Mouse (Mus musculus): ENCODE measurements around the gene Vac14. TPM values are rescaled to one million over a fixed set of nuclear protein-coding genes. Genes with fewer than 3 reads are reported as not detected.

The Vac14 gene
- polyA plus RNA-seq, 1 experiment = 56.1 TPM

GRCm38 (mm10) chr8:110749500-110750170 lies 131.2 kb downstream of the Vac14 start:
- no peak for DNase-seq (ENCODE audit: low read depth)

GRCm38 (mm10) chr8:110750269-110750668 lies 131.9 kb downstream of the Vac14 start:
- DNase-seq (ENCODE audit: low read depth) = no peak

GRCm38 (mm10) chr8:110751490-110751889 lies 133.1 kb downstream of the Vac14 start:
- DNase-seq (ENCODE audit: low read depth) = no peak

- DNase-seq (ENCODE audit: low read depth) = no peak
Measured at GRCm38 (mm10) chr8:110754713-110755112, 136.3 kb downstream of the Vac14 start.

GRCm38 (mm10) chr8:110755511-110756170 lies 137.3 kb downstream of the Vac14 start:
- DNase-seq (ENCODE audit: low read depth) = no peak

GRCm38 (mm10) chr8:110756196-110756595 lies 137.8 kb downstream of the Vac14 start:
- no peak for DNase-seq (ENCODE audit: low read depth)

GRCm38 (mm10) chr8:110760280-110760940 lies 142.0 kb downstream of the Vac14 start:
- DNase-seq (ENCODE audit: low read depth) = no peak

GRCm38 (mm10) chr8:110761185-110761584 lies 142.8 kb downstream of the Vac14 start:
- DNase-seq (ENCODE audit: low read depth) = no peak

- DNase-seq (ENCODE audit: low read depth) = no peak
Measured at GRCm38 (mm10) chr8:110761988-110762387, 143.6 kb downstream of the Vac14 start.

- DNase-seq (ENCODE audit: low read depth) = no peak
Measured at GRCm38 (mm10) chr8:110764671-110765070, 146.3 kb downstream of the Vac14 start.

- DNase-seq (ENCODE audit: low read depth) = no peak
Measured at GRCm38 (mm10) chr8:110767261-110767660, 148.9 kb downstream of the Vac14 start.

Other genes starting within 250 kb of the Vac14 start
- gene Mtss1l, start 102.9 kb downstream of the Vac14 start, polyA plus RNA-seq (2012; rRNA removed) = 39.4 and 43.6 TPM in 2 replicates
- gene Il34, start 187.3 kb downstream of the Vac14 start, polyA plus RNA-seq (2012; rRNA removed) = 43.4 and 49.2 TPM in 2 replicates
- 53.0 and 53.5 TPM in 2 replicates for gene Cog4, start 228.0 kb downstream of the Vac14 start, polyA plus RNA-seq (2012; rRNA removed)
- gene Sf3b3, start 228.2 kb downstream of the Vac14 start, polyA plus RNA-seq (2012; rRNA removed) = 32.8 and 38.6 TPM in 2 replicates